Mouse (Mus musculus): ENCODE measurements around the gene Spag5.

The Spag5 gene

DNA sequence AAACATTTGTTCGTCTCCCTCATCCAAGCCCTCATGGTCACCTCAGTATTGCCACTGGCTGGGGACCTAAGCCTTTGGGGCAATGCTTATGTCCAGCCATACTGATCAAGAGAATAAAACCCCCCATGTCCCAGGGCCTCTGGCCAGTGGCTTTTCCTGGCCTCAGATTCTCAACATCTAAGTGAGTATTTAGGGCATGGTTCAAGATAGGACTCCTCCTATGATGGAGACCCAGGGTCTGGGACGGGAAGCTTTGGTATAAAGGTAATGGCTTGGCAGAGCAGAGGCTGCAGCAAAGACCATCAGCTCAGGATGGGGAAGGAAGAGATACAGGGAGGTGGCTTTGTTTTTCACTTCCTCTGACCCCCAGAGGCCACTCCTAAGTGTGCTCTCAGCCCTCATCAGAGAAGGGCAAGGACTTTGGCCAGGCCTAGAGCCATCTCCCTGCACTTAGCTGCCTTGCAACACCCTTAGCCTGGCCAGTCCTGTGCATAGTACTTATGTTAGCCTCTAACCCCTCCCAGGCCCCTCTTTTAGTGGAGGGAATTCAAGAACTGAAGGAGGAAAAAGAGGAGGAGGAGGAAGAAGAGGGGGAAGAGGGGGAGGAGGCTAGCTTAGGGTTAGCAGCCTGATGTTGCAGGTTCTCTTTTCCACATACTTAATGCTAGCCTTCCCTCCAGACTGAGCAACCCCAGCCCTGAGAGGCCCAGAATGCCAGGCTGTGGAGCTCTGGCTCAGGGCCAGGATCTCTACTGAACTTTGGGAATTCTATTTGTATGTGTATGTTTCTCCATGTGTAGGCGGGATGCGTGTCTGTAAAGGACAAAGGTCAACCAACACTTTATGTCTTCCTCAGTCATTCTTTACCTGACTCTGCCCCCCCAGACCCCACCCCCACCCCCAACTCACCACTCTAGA, 48.4 kb downstream of the Spag5 start:
- DNase-seq (ENCODE audit: low read depth, low spot score): no peak

DNA sequence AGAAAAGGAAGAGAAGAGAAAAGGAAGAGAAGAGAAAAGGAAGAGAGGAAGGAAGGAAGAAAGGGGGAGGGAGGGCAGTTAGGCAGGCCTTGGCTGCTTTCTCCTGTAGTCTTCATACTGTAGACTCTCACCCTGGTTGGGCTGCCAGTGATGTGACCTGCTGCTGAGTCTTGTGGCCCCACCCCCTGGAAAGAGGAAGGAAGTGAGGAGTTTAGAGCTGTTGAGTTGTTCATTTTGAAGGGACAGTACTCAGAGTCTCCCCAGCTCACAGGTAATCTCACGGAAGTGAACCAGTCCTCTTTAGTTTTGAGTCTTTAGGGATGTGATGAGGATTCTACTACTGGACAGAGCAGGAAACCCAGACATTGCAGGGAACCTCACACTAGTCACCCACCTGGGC, 51.8 kb downstream of the Spag5 start:
- DNase-seq (ENCODE audit: low read depth, low spot score): no peak

DNA sequence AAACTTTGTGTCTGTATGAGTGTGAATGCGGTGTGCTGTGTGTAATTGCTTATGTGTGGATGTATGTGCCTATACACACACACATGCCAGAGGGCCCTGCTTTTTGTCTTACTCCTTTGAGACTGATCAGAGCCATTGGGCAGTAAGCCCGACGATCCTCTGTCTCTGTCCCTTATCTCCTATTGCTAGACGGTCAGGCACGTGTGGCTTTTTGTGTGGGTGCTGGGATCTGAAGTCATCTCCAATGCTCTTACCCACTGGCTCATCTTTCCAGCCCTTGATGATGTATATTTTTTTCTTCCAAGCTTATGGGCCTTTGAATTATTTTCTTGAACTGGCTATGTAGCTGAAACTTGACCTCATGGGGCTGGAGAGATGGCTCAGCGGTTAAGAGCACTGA, 53.6 kb downstream of the Spag5 start:
- no peak for DNase-seq (ENCODE audit: low read depth, low spot score)

DNA sequence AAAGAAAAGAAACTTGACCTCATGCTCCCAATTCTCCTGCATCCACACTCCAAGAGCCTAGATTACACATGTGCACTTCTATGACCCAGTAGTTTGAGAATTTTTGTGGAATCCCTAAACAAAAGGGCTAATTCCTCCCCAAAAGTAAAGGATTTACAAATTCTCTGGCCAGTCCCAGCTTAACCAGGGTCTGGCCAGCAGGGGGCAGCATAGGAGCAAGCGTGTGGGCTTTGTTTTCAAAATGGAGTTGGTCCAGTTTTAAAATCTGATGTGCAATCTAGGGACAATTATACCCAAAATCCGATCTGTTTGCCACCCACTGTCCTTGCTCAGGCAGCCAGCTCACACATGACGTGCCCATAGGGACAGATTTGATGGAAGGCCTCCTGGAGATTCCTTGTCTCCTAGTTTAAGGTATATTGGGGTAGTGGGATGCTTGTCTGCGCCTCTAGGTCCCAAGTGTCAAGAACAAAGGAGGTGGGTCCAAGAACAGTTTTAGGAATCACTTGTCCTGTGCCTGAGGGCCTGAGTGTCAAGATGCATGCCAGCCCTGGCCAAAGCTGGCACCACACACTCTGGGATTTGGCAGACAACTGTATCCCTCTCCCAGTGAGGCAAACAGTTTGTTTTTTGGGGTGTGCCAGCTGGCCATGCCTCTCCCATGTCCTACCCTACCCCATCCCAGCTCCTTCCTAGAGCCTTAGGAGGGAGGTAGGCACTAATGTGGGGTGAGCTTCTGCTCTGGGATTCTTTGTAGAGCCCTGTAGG, 54.3 kb downstream of the Spag5 start:
- DNase-seq (ENCODE audit: low read depth, low spot score): no peak

DNA sequence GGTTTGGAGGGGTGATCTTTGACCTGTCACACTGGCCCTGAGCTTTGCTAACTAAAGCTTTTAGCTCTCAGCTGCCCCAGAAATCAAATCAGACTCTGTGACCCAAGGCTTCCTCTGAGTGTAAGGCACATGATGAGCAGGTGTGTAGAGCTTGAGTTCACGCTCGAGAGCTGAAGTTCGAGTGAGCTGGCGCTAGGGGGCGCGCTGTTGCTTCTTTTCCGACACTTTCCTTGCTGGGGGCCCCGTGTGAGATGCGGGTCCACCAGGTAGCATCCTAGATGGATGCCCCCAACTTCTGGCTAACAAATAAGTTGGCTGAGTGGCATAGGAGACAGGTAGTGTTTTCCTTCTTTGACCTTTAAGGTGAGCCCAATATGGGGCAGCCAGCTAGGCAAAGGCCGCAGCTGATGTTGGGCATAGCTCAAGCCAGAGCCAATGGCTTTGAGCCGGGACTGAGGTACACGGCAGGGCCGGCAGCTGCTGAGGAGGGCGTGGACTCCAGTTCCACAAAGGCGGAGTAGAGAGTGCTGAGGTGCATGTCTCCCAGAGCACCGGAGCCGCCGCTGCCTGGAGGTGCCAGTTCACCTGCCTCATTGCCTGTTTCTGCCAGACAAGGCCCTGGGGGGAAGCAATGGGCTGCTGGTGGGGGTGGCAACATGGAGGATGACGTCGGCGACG, 57.1 kb downstream of the Spag5 start:
- DNase-seq (ENCODE audit: low read depth, low spot score): no peak

DNA sequence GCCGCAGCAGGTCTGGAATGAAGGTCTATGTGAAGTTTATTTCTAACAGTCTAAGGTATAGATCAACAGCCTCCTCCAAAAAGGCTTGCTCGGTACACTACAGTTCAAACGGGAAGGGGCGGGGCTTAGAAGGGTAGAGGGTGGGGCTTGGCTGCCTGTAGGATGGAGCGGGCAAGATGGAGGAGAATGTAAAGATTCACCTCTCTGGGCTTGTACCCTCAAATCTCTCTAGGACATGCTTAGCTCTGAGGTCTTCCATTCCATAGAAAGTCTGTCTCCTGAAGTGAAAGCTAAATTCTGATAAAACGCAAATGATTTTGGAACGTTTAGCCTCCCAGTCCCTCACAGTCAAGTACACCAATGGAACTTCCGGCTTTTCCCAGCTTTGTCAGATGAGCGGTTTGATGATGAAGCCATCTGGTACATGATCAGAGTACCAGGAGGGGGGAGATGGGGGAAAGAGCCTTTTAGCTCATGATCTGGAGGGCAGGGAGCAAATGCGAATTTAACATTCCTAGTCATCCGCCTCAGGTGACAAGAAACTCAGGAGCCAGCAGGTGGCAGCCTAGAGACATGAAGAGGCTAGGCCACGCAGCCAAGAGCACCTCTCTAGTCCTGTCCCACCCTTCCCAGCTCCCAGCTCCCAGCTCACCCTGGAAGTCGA, 58.9 kb downstream of the Spag5 start:
- no peak for DNase-seq (ENCODE audit: low read depth, low spot score)

DNA sequence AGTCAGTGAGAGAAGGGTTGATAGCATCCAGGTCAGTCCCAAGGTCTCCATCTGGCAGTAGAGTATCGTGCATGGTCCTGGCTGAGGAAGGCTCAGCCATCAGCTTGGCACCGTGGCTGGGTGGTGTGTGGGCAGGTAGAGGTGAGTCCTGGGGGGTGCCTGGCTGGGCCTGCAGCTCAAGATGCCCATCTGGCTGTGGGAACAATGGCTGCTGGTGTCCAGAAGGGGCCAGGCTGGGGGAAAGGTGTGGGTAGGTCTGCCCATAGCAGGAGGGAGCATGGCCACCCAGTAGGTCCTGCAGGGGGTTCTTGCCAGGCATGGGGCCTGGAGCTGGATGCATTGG, 59.4 kb downstream of the Spag5 start:
- no peak for DNase-seq (ENCODE audit: low read depth, low spot score)

DNA sequence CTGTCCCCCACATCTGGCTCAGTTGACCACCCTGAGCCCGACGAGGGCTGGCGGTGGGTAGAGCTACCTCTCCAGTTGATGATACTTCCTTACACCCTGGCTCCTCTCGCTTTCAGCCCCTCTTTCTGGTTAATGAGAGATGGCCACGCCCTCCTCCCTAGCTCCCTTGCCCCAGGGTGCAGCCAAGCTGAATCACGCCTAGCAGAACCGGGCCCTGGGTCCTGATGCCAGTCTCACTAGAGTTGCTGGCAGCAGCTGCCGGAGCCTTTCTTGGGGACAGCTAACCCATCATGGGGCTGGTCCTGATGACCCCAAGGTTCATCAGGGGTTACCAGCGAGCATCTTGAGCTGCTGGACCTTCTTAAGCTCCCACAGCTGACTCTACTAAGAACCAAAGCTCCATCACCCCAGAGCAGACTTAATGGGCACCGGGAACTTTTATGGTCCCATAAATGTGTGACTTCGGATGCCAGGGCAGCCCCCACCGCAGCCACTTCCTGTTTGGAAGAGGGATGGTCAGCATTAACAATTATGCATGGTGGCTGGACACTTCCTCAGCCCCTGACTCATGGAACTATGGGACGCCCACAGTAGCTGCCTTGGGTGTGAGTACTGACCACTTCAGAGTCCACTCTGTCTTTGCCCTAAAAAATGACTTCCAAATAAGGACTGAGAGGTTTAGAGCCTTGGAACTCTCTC, 62.1 kb downstream of the Spag5 start:
- DNase-seq (ENCODE audit: low read depth, low spot score): no peak

DNA sequence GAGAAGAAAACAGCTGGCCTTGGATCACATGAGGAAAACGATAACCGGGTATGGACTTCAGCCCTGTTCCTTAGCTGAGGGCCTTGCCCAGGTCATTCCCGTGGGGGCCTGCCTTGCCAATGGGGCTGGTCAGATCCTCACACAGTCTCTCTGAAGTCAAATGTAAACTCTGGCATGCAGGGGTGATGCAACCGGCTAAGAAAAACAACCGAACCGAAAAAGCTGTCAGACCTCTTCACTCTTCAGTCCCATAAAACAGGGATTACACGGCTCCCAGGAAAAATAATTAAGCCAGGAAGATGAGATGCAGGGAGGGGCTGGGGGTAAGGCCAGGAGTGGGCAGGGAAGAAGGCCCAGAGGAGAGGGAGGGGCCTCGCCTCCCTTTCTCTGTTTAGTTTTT, 62.8 kb downstream of the Spag5 start:
- DNase-seq (ENCODE audit: low read depth, low spot score): no peak

DNA sequence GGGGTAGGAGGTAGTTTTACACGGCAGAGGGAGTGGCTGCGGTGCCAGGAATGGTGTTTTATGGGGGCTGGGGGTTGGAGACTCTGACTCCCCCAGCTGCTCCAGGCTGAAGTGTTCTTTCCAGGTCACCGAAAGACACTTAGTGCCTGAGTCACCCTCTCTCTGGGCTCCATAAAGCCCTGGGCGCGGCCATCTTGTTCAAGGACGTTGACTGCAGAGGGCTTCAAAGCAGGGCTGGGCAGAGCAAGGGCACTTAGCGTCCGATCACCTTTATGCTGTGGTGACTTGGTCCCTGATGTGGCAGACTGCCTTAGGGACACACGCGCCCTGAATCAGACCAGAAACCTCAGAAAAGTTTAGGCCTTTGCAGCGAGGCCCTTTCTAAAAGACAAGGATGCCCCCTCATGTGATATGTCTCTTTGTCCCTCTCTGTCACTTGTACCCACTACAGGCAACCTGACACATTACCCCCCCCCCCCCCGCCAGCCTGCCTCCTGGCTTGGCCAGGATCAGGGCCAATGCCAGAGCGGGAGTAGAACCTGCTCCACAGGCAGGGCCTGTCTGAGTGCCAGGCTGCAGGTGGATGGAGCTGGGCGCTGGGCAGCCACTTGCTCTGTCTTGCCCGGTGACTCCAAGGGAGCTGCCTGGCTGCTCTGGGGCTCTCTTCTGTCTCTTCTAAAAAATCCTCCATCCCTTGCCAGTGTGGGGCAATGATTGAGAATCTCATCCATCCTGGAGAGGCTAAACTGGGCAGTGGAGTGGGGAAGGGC, 66.3 kb downstream of the Spag5 start:
- no peak for DNase-seq (ENCODE audit: low read depth, low spot score)

DNA sequence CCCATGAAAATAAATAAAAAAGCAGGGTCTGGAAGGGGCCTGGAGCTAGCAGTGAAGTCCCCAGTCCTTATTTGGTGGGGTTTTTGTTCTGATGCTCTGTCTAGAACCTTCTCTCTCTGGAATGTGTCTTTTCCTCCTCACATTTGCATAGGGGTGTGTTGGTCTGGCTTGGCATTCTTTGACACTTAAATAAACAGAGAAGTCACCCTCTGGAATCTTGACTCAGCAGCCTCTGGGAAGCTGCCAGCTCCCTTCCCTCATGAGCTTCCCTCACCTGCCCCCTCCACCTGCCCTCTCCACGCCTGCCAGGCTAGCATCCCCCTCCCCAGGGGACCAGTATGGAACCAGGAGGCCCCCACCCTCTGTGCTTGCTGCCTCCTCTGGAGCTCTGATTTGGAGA, 69.1 kb downstream of the Spag5 start:
- no peak for DNase-seq (ENCODE audit: low read depth, low spot score)

DNA sequence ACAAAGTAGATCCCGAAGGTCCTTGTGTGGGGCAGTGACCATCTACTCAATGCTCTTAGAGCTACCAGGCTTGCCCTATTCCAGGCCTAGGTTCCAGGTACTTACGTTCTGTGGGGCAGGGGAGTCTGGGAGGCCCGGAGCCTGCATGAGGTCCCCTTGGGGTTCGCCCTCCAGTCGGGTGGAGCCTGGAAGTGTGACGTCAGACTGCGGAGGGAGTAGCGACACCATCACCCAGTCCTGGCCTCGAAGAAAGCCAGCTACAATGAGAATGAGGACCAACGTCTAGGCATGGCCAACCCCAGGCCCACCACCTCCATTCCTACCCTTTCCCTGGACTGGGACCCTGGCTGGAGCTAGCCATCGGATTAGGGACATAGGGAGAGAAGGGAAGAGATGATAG, 70.4 kb downstream of the Spag5 start:
- DNase-seq (ENCODE audit: low read depth, low spot score): no peak
